Mouse (Mus musculus): ENCODE results near the gene Kif9. TPM values are rescaled to one million over a fixed set of nuclear protein-coding genes. Genes with fewer than 3 reads are reported as not detected.

Gene Kif9
- polyA plus RNA-seq, 1 experiment, result not detected

- 73% methylated on average over 4 of the region's 4 CpGs for WGBS
- no peak overlapping the region for H3K27ac ChIP-seq (ENCODE audit: insufficient read depth, low read depth, low read length)
- no peak for TF ChIP-seq CTCF (IDR thresholded peaks at IDR 0.05; ENCODE audit: insufficient read depth, low read depth, low read length)
- TF ChIP-seq POLR2A (IDR thresholded peaks at IDR 0.05; ENCODE audit: insufficient read depth, low read depth, low read length), result no peak
- H3K4me1 ChIP-seq (ENCODE audit: control insufficient read depth, insufficient read depth, low read length), result peaks cover 5% of the 10 kb centered on the region
- H3K4me3 ChIP-seq (ENCODE audit: insufficient read depth, low read depth, low read length), result no peak overlapping the region
Measured at GRCm38 (mm10) chr9:110478639-110479038, 1.9 kb downstream of the Kif9 start.

- Histone ChIP-seq H3K4me3 (ENCODE audit: insufficient read depth, low read depth, low read length) (no peak overlapping the region), H3K4me1 (ENCODE audit: control insufficient read depth, insufficient read depth, low read length) (no peaks in the 10 kb centered on the region), H3K27ac (ENCODE audit: insufficient read depth, low read depth, low read length) (no peak overlapping the region)
- TF ChIP-seq CTCF (IDR thresholded peaks at IDR 0.05; ENCODE audit: insufficient read depth, low read depth, low read length) (no peak), POLR2A (IDR thresholded peaks at IDR 0.05; ENCODE audit: insufficient read depth, low read depth, low read length) (no peak)
- 33% methylated on average over 4 of the region's 4 CpGs for WGBS
Measured at GRCm38 (mm10) chr9:110488841-110489240, 12.1 kb downstream of the Kif9 start.

- Histone ChIP-seq H3K4me1 (ENCODE audit: control insufficient read depth, insufficient read depth, low read length) (no peaks in the 10 kb centered on the region), H3K4me3 (ENCODE audit: insufficient read depth, low read depth, low read length) (no peak overlapping the region), H3K27ac (ENCODE audit: insufficient read depth, low read depth, low read length) (no peak overlapping the region)
- no peak for TF ChIP-seq CTCF (IDR thresholded peaks at IDR 0.05; ENCODE audit: insufficient read depth, low read depth, low read length)
- TF ChIP-seq POLR2A (IDR thresholded peaks at IDR 0.05; ENCODE audit: insufficient read depth, low read depth, low read length), result no peak
- 64% methylated on average over 5 of the region's 5 CpGs for WGBS
Measured at GRCm38 (mm10) chr9:110490913-110491312, 14.2 kb downstream of the Kif9 start.

DNA sequence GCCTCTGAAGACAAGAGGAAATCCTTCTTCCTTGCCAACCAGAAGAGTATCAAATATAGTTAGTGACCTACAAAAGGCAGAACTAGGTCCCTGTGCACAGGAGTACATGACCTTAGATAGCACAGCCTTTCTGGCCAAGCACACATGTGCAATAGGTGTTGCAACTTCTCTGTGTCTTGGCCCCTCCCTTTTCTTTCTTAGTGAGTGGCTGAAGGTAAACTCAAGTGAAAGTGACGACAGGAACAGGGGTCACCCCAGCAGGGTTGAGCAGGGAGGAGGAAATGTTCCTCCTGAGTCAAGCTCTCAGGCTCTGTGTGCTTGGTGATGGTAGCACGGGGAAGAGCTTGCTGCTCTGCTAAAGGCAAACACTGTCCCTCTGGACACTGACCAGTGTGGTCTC is 49.0 kb downstream of the Kif9 start:
- Histone ChIP-seq H3K4me1 (ENCODE audit: control insufficient read depth, insufficient read depth, low read length) (no peaks in the 10 kb centered on the region), H3K4me3 (ENCODE audit: insufficient read depth, low read depth, low read length) (no peak overlapping the region), H3K27ac (ENCODE audit: insufficient read depth, low read depth, low read length) (no peak overlapping the region)
- TF ChIP-seq CTCF (IDR thresholded peaks at IDR 0.05; ENCODE audit: insufficient read depth, low read depth, low read length) (no peak), POLR2A (IDR thresholded peaks at IDR 0.05; ENCODE audit: insufficient read depth, low read depth, low read length) (no peak)
- WGBS, result 60% methylated on average over 2 of the region's 2 CpGs

DNA sequence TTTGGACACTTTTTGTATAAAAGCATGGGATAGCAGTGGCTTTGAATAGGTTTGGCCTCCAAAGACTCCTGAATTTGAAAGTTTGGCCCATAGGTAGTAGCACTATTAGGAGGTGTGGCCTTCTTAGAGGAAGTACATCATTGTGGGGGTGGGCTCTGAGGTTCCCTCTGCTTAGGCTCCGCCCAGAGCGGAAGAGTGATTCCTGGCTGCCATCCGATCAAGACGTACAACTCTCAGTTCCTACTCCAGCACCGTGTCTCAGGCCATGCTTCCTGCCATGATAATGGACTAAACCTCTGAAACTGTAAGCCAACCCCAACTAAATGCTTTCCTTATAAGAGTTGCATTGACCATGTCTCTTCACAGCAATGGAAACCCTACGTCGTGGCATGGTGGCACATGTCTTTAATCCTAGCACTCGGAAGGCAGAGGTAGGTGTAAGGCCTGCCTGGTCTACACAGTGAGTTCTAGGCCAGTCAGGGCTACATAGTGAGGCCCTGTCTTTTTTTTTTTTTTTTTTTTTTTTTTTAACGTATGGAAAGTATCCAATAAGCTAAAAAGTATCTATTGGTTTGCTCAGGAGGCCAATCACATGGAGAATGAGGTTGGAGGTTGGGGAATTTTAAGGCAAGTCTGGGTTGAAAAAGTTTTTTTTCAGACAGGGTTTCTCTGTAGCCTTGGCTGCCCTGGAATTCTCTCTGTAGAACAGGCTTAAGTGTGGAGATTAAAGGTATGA is 52.4 kb downstream of the Kif9 start:
- 59% methylated on average over 9 of the region's 9 CpGs for WGBS
- no peaks in the 10 kb centered on the region for H3K4me1 ChIP-seq (ENCODE audit: control insufficient read depth, insufficient read depth, low read length)
- no peak overlapping the region for H3K4me3 ChIP-seq (ENCODE audit: insufficient read depth, low read depth, low read length)
- TF ChIP-seq CTCF (IDR thresholded peaks at IDR 0.05; ENCODE audit: insufficient read depth, low read depth, low read length) (no peak), POLR2A (IDR thresholded peaks at IDR 0.05; ENCODE audit: insufficient read depth, low read depth, low read length) (no peak)
- no peak overlapping the region for H3K27ac ChIP-seq (ENCODE audit: insufficient read depth, low read depth, low read length)

GRCm38 (mm10) chr9:110530650-110531049 is 53.9 kb downstream of the Kif9 start:
- Histone ChIP-seq H3K27ac (ENCODE audit: insufficient read depth, low read depth, low read length) (no peak overlapping the region), H3K4me3 (ENCODE audit: insufficient read depth, low read depth, low read length) (no peak overlapping the region), H3K4me1 (ENCODE audit: control insufficient read depth, insufficient read depth, low read length) (no peaks in the 10 kb centered on the region)
- 70% methylated on average over 3 of the region's 3 CpGs for WGBS
- TF ChIP-seq POLR2A (IDR thresholded peaks at IDR 0.05; ENCODE audit: insufficient read depth, low read depth, low read length), result no peak
- TF ChIP-seq CTCF (IDR thresholded peaks at IDR 0.05; ENCODE audit: insufficient read depth, low read depth, low read length), result no peak

GRCm38 (mm10) chr9:110531151-110531791 is 54.5 kb downstream of the Kif9 start:
- 30% methylated on average over 6 of the region's 6 CpGs for WGBS
- no peak overlapping the region for H3K4me3 ChIP-seq (ENCODE audit: insufficient read depth, low read depth, low read length)
- H3K27ac ChIP-seq (ENCODE audit: insufficient read depth, low read depth, low read length), result no peak overlapping the region
- H3K4me1 ChIP-seq (ENCODE audit: control insufficient read depth, insufficient read depth, low read length), result no peaks in the 10 kb centered on the region
- TF ChIP-seq POLR2A (IDR thresholded peaks at IDR 0.05; ENCODE audit: insufficient read depth, low read depth, low read length), result no peak
- no peak for TF ChIP-seq CTCF (IDR thresholded peaks at IDR 0.05; ENCODE audit: insufficient read depth, low read depth, low read length)

GRCm38 (mm10) chr9:110531914-110532489 is 55.2 kb downstream of the Kif9 start:
- WGBS, result under 1% methylated on average over 49 of the region's 53 CpGs
- TF ChIP-seq CTCF (IDR thresholded peaks at IDR 0.05; ENCODE audit: insufficient read depth, low read depth, low read length) (peak; percentile 67), POLR2A (IDR thresholded peaks at IDR 0.05; ENCODE audit: insufficient read depth, low read depth, low read length) (peak; percentile 57; the same call in 1 of the 2 replicates)
- peak overlapping the region; percentile 85 for H3K27ac ChIP-seq (ENCODE audit: insufficient read depth, low read depth, low read length)
- peak overlapping the region; percentile 98 for H3K4me3 ChIP-seq (ENCODE audit: insufficient read depth, low read depth, low read length)
- H3K4me1 ChIP-seq (ENCODE audit: control insufficient read depth, insufficient read depth, low read length), result no peaks in the 10 kb centered on the region
